Mouse (Mus musculus): Measurements from ENCODE around the gene Cacna1d. TPM values are rescaled to one million over a fixed set of nuclear protein-coding genes. Genes with fewer than 3 reads are reported as not detected.

The Cacna1d gene
- polyA plus RNA-seq, 1 experiment from 2014 or later, result 2.7 TPM

- no peak overlapping the region for H3K27ac ChIP-seq
- H3K9ac ChIP-seq, result no peak overlapping the region
- no peaks in the 10 kb centered on the region for H3K9me3 ChIP-seq
- H3K4me2 ChIP-seq, result no peak overlapping the region
- WGBS, result 54% methylated on average over 7 of the region's 7 CpGs
- no peaks in the 10 kb centered on the region; the same call in 1 of the 2 replicates for H3K4me1 ChIP-seq
- H3K27me3 ChIP-seq, result no peaks in the 10 kb centered on the region
- no peak overlapping the region for H3K4me3 ChIP-seq (replicated peaks)
- no peaks in the 10 kb centered on the region for H3K36me3 ChIP-seq (replicated peaks)
- ATAC-seq (ENCODE audit: low FRiP score), result no peak
Measured at GRCm38 (mm10) chr14:30024387-30024786, 466.9 kb downstream of the Cacna1d start.

GRCm38 (mm10) chr14:30022471-30022870 is 468.8 kb downstream of the Cacna1d start:
- Histone ChIP-seq H3K27me3 (no peaks in the 10 kb centered on the region), H3K4me1 (no peaks in the 10 kb centered on the region; the same call in 1 of the 2 replicates), H3K4me2 (no peak overlapping the region), H3K9ac (no peak overlapping the region), H3K27ac (no peak overlapping the region), H3K4me3 (replicated peaks) (no peak overlapping the region), H3K9me3 (no peaks in the 10 kb centered on the region), H3K36me3 (replicated peaks) (no peaks in the 10 kb centered on the region)
- WGBS, result 94% methylated on average over 6 of the region's 6 CpGs
- ATAC-seq (ENCODE audit: low FRiP score), result no peak

GRCm38 (mm10) chr14:30019792-30020575 is 471.3 kb downstream of the Cacna1d start:
- Histone ChIP-seq H3K9me3 (no peaks in the 10 kb centered on the region), H3K36me3 (replicated peaks) (no peaks in the 10 kb centered on the region), H3K27me3 (no peaks in the 10 kb centered on the region), H3K4me1 (no peaks in the 10 kb centered on the region; the same call in 1 of the 2 replicates), H3K4me2 (no peak overlapping the region), H3K27ac (no peak overlapping the region), H3K4me3 (replicated peaks) (no peak overlapping the region), H3K9ac (no peak overlapping the region)
- 43% methylated on average over 9 of the region's 9 CpGs for WGBS
- no peak for ATAC-seq (ENCODE audit: low FRiP score)

- Histone ChIP-seq H3K4me2 (no peak overlapping the region), H3K9me3 (no peaks in the 10 kb centered on the region), H3K27ac (no peak overlapping the region), H3K4me1 (no peaks in the 10 kb centered on the region; the same call in 1 of the 2 replicates), H3K36me3 (replicated peaks) (no peaks in the 10 kb centered on the region), H3K9ac (no peak overlapping the region), H3K27me3 (no peaks in the 10 kb centered on the region), H3K4me3 (replicated peaks) (no peak overlapping the region)
- no peak for ATAC-seq (ENCODE audit: low FRiP score)
- 93% methylated on average over 8 of the region's 8 CpGs for WGBS
Measured at GRCm38 (mm10) chr14:30019375-30019774, 471.9 kb downstream of the Cacna1d start.

- Histone ChIP-seq H3K36me3 (replicated peaks) (no peaks in the 10 kb centered on the region), H3K4me1 (no peaks in the 10 kb centered on the region; the same call in 1 of the 2 replicates), H3K9me3 (no peaks in the 10 kb centered on the region), H3K9ac (no peak overlapping the region), H3K27me3 (no peaks in the 10 kb centered on the region), H3K4me2 (no peak overlapping the region), H3K27ac (no peak overlapping the region), H3K4me3 (replicated peaks) (no peak overlapping the region)
- 92% methylated on average over 6 of the region's 6 CpGs for WGBS
- ATAC-seq (ENCODE audit: low FRiP score), result no peak
Measured at GRCm38 (mm10) chr14:30018846-30019245, 472.4 kb downstream of the Cacna1d start.

GRCm38 (mm10) chr14:30018463-30018801 is 472.8 kb downstream of the Cacna1d start:
- Histone ChIP-seq H3K9me3 (no peaks in the 10 kb centered on the region), H3K9ac (no peak overlapping the region), H3K27ac (no peak overlapping the region), H3K4me1 (no peaks in the 10 kb centered on the region; the same call in 1 of the 2 replicates), H3K27me3 (no peaks in the 10 kb centered on the region), H3K36me3 (replicated peaks) (no peaks in the 10 kb centered on the region), H3K4me3 (replicated peaks) (no peak overlapping the region), H3K4me2 (no peak overlapping the region)
- no peak for ATAC-seq (ENCODE audit: low FRiP score)
- 92% methylated on average over 4 of the region's 4 CpGs for WGBS

GRCm38 (mm10) chr14:30017794-30018462 is 473.3 kb downstream of the Cacna1d start:
- no peak overlapping the region for H3K4me2 ChIP-seq
- H3K4me3 ChIP-seq (replicated peaks), result no peak overlapping the region
- no peaks in the 10 kb centered on the region; the same call in 1 of the 2 replicates for H3K4me1 ChIP-seq
- H3K9ac ChIP-seq, result no peak overlapping the region
- ATAC-seq (ENCODE audit: low FRiP score), result no peak
- no peaks in the 10 kb centered on the region for H3K9me3 ChIP-seq
- H3K27ac ChIP-seq, result no peak overlapping the region
- no peaks in the 10 kb centered on the region for H3K27me3 ChIP-seq
- 91% methylated on average over 8 of the region's 8 CpGs for WGBS
- no peaks in the 10 kb centered on the region for H3K36me3 ChIP-seq (replicated peaks)

GRCm38 (mm10) chr14:30016666-30017065 is 474.6 kb downstream of the Cacna1d start:
- Histone ChIP-seq H3K4me1 (no peaks in the 10 kb centered on the region; the same call in 1 of the 2 replicates), H3K9ac (no peak overlapping the region), H3K4me3 (replicated peaks) (no peak overlapping the region), H3K4me2 (no peak overlapping the region), H3K27ac (no peak overlapping the region), H3K9me3 (no peaks in the 10 kb centered on the region), H3K27me3 (no peaks in the 10 kb centered on the region), H3K36me3 (replicated peaks) (no peaks in the 10 kb centered on the region)
- ATAC-seq (ENCODE audit: low FRiP score), result no peak
- 90% methylated on average over 5 of the region's 5 CpGs for WGBS

- no peak for ATAC-seq (ENCODE audit: low FRiP score)
- H3K4me1 ChIP-seq, result no peaks in the 10 kb centered on the region
- H3K4me2 ChIP-seq, result no peak overlapping the region
- H3K36me3 ChIP-seq (replicated peaks), result no peaks in the 10 kb centered on the region
- H3K27ac ChIP-seq, result no peak overlapping the region
- 35% methylated on average over 1 of the region's 1 CpGs for WGBS
- no peak overlapping the region for H3K4me3 ChIP-seq (replicated peaks)
- H3K9ac ChIP-seq, result no peak overlapping the region
- H3K27me3 ChIP-seq, result peaks cover 8% of the 10 kb centered on the region; the same call in 1 of the 2 replicates
- H3K9me3 ChIP-seq, result no peaks in the 10 kb centered on the region
Measured at GRCm38 (mm10) chr14:30015008-30015407, 476.2 kb downstream of the Cacna1d start.

- Histone ChIP-seq H3K4me2 (no peak overlapping the region), H3K36me3 (replicated peaks) (no peaks in the 10 kb centered on the region), H3K27me3 (peaks cover 13% of the 10 kb centered on the region), H3K4me1 (no peaks in the 10 kb centered on the region), H3K27ac (no peak overlapping the region), H3K4me3 (replicated peaks) (no peak overlapping the region), H3K9me3 (no peaks in the 10 kb centered on the region), H3K9ac (no peak overlapping the region)
- ATAC-seq (ENCODE audit: low FRiP score), result no peak
- 32% methylated on average over 10 of the region's 10 CpGs for WGBS
Measured at GRCm38 (mm10) chr14:30014487-30014886, 476.8 kb downstream of the Cacna1d start.

GRCm38 (mm10) chr14:30011886-30012560 is 479.2 kb downstream of the Cacna1d start:
- peaks cover 7% of the 10 kb centered on the region for H3K4me1 ChIP-seq
- 87% methylated on average over 10 of the region's 10 CpGs for WGBS
- peaks cover 31% of the 10 kb centered on the region for H3K27me3 ChIP-seq
- ATAC-seq (ENCODE audit: low FRiP score), result no peak
- H3K4me2 ChIP-seq, result no peak overlapping the region
- no peak overlapping the region for H3K9ac ChIP-seq
- H3K27ac ChIP-seq, result no peak overlapping the region
- no peak overlapping the region for H3K4me3 ChIP-seq (replicated peaks)
- no peaks in the 10 kb centered on the region for H3K9me3 ChIP-seq
- no peaks in the 10 kb centered on the region for H3K36me3 ChIP-seq (replicated peaks)

GRCm38 (mm10) chr14:30009864-30010560 is 481.2 kb downstream of the Cacna1d start:
- ATAC-seq (ENCODE audit: low FRiP score), result no peak
- peaks cover 31% of the 10 kb centered on the region for H3K27me3 ChIP-seq
- no peak overlapping the region for H3K4me3 ChIP-seq (replicated peaks)
- H3K9ac ChIP-seq, result no peak overlapping the region
- 80% methylated on average over 10 of the region's 10 CpGs for WGBS
- no peaks in the 10 kb centered on the region for H3K36me3 ChIP-seq (replicated peaks)
- peaks cover 7% of the 10 kb centered on the region for H3K4me1 ChIP-seq
- no peak overlapping the region for H3K4me2 ChIP-seq
- H3K9me3 ChIP-seq, result no peaks in the 10 kb centered on the region
- no peak overlapping the region for H3K27ac ChIP-seq
